ENCODE assay signal across 14 mouse cellular contexts in the genomic region with DNA sequence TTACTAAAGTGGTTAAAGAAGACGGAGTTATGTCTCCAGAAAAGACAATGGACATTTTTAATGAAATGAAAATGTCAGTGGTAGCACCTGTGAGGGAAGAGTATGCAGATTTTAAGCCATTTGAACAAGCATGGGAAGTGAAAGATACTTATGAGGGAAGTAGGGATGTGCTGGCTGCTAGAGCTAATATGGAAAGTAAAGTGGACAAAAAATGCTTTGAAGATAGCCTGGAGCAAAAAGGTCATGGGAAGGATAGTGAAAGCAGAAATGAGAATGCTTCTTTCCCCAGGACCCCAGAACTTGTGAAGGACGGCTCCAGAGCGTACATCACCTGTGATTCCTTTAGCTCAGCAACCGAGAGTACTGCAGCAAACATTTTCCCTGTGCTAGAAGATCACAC.
"Had no signal": no experiment of that assay in that cellular context is flagged by ENCODE, and none has a peak within 500 bp of the region (broad histone marks: within the 10 kb centered on the region; RNA-seq: fewer than 3 reads in every experiment).

No protein-coding gene starts in this region.

- ATAC-seq: midbrain, embryonic 13.5 days; midbrain, embryonic 15.5 days had no signal

- H3K4me1 ChIP-seq: neural tube, embryonic 12.5 days; stomach, embryonic 15.5 days had no signal

- H3K27ac ChIP-seq: midbrain, embryonic 13.5 days; midbrain, embryonic 15.5 days; neural tube, embryonic 12.5 days; stomach, embryonic 15.5 days; stomach, postnatal 0 days had no signal

- H3K4me3 ChIP-seq: megakaryocyte, embryonic 14.5 days; midbrain, embryonic 13.5 days; midbrain, embryonic 15.5 days; neural tube, embryonic 12.5 days; stomach, embryonic 15.5 days had no signal

- DNase-seq: lung, adult 18-20 months; lung, embryonic 14.5 days; lung, postnatal 10 days; lung, postnatal 4 days; right cerebral cortex, postnatal 14 days; thymus, adult 2 months; thymus, postnatal 25 days; thymus, postnatal 4 days had no signal
